Comparison of ENCODE assay signal across 18 mouse cellular contexts in the genomic region with DNA sequence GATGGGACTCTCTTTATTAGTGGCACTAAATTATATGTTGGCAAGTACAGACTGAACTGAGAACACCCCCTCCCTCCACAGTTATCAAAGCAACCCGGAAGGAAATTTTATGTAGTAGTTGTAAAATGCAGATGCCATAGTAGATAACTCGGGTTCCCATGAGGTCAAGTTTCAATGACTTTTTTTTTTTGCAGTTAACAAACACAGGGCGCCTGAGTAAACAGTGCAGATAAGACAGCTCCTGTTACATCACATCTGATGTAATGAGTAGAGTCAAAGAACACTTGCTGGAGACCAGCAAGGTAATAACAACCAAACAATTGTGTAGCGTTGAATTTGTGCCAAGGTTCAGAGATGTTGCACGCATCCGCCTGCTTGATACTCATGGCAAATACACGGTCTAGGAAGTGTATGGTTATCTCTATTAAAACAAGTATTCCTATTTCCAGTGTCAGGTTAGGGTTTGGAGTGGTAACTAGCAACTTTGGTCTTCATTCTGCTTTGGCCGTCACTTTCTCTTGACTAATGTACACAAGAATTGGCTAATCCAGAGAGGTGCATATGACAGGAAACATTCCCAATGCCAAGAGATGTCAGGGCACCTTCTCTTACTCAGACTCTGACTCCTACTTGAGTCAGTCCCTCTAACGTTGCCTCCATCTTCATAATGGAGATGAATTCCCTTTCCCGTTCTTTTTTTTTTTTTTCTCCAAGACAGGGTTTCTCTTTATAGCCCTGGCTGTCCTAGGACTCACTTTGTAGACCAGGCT.
DNase-seq lines count a peak whose midpoint lies in the region; ATAC-seq and TF ChIP-seq lines count a peak whose summit lies in the region.
"Had no signal": no experiment of that assay in that cellular context is flagged by ENCODE, and none has a peak within 500 bp of the region (broad histone marks: within the 10 kb centered on the region; RNA-seq: fewer than 3 reads in every experiment).

No protein-coding gene starts in this region.

- peak; percentile 54 for ATAC-seq in lung, postnatal 0 days
- peak; percentile 35 for ATAC-seq in inflammation-experienced regulatory T-cells, adult 6 months
- peak; percentile 52; the same call in 1 of the 2 replicates for ATAC-seq in liver, embryonic 14.5 days (ENCODE audit: insufficient read depth)
- ATAC-seq: forebrain, embryonic 13.5 days; midbrain, embryonic 16.5 days had no signal

- H3K9ac ChIP-seq in lung, postnatal 0 days (replicated peaks; ENCODE audit: low read depth) = no peak overlapping the region
- H3K9ac ChIP-seq in liver, embryonic 14.5 days (replicated peaks) = no peak overlapping the region
- H3K9ac ChIP-seq: embryonic facial prominence, embryonic 15.5 days; forebrain, embryonic 13.5 days; heart, embryonic 12.5 days; lung, embryonic 15.5 days; neural tube, embryonic 13.5 days had no signal

- H3K4me1 ChIP-seq in lung, postnatal 0 days (ENCODE audit: insufficient read depth, low read depth, low read length) = no peaks in the 10 kb centered on the region
- peaks cover 0 to 2% of the 10 kb centered on the region in 2 experiments; a peak in 1 of 4 replicates for H3K4me1 ChIP-seq in liver, embryonic 14.5 days (replicated peaks; ENCODE audit: control insufficient read depth in 2 of 2, insufficient read depth in 2 of 2, low read length in 1 of 2)
- H3K4me1 ChIP-seq in midbrain, embryonic 10.5 days = no peaks in the 10 kb centered on the region
- H3K4me1 ChIP-seq: embryonic facial prominence, embryonic 15.5 days; forebrain, embryonic 13.5 days; heart, embryonic 12.5 days; lung, embryonic 15.5 days; neural tube, embryonic 13.5 days had no signal

- peak; percentile 90 for TF ChIP-seq EP300 in lung, postnatal 0 days (IDR thresholded peaks at IDR 0.05)
- TF ChIP-seq EP300 in liver, embryonic 14.5 days (IDR thresholded peaks at IDR 0.05; ENCODE audit: low read depth) = 0 out of 2 replicates have a peak, but pooled peaks have one; percentile 19

- no peaks in the 10 kb centered on the region for H3K36me3 ChIP-seq in lung, postnatal 0 days (ENCODE audit: insufficient read depth, low read length)
- H3K36me3 ChIP-seq in liver, embryonic 14.5 days (replicated peaks; ENCODE audit: control insufficient read depth, insufficient read depth, low read depth) = no peaks in the 10 kb centered on the region
- H3K36me3 ChIP-seq in midbrain, embryonic 10.5 days = no peaks in the 10 kb centered on the region
- H3K36me3 ChIP-seq: embryonic facial prominence, embryonic 15.5 days; heart, embryonic 12.5 days; lung, embryonic 15.5 days; neural tube, embryonic 13.5 days had no signal

- H3K27me3 ChIP-seq in lung, postnatal 0 days (replicated peaks; ENCODE audit: insufficient read depth, low read length) = no peaks in the 10 kb centered on the region
- H3K27me3 ChIP-seq in liver, embryonic 14.5 days (ENCODE audit: control insufficient read depth, insufficient read depth, low read length) = no peaks in the 10 kb centered on the region
- H3K27me3 ChIP-seq in midbrain, embryonic 10.5 days (ENCODE audit: low read depth, poor library complexity, severe bottlenecking) = no peaks in the 10 kb centered on the region
- H3K27me3 ChIP-seq: embryonic facial prominence, embryonic 15.5 days; forebrain, embryonic 13.5 days; heart, embryonic 12.5 days; lung, embryonic 15.5 days; neural tube, embryonic 13.5 days had no signal

- no peak overlapping the region for H3K4me2 ChIP-seq in lung, postnatal 0 days (replicated peaks; ENCODE audit: low read depth, low read length)
- H3K4me2 ChIP-seq in liver, embryonic 14.5 days (ENCODE audit: low read depth) = no peak overlapping the region
- H3K4me2 ChIP-seq: embryonic facial prominence, embryonic 15.5 days; forebrain, embryonic 13.5 days; heart, embryonic 12.5 days; lung, embryonic 15.5 days; neural tube, embryonic 13.5 days had no signal

- no peak overlapping the region for H3K27ac ChIP-seq in lung, postnatal 0 days (ENCODE audit: low read length)
- no peak overlapping the region for H3K27ac ChIP-seq in liver, embryonic 14.5 days
- H3K27ac ChIP-seq in midbrain, embryonic 10.5 days (replicated peaks) = no peak overlapping the region
- H3K27ac ChIP-seq: embryonic facial prominence, embryonic 15.5 days; forebrain, embryonic 13.5 days; lung, embryonic 15.5 days; neural tube, embryonic 13.5 days had no signal

- no peaks in the 10 kb centered on the region for H3K9me3 ChIP-seq in lung, postnatal 0 days (ENCODE audit: low read length)
- H3K9me3 ChIP-seq in liver, embryonic 14.5 days (ENCODE audit: control insufficient read depth, low read length) = no peaks in the 10 kb centered on the region
- no peaks in the 10 kb centered on the region for H3K9me3 ChIP-seq in midbrain, embryonic 10.5 days (replicated peaks)
- H3K9me3 ChIP-seq: embryonic facial prominence, embryonic 15.5 days; forebrain, embryonic 13.5 days; heart, embryonic 12.5 days; lung, embryonic 15.5 days; neural tube, embryonic 13.5 days had no signal

- H3K4me3 ChIP-seq in lung, postnatal 0 days (ENCODE audit: low read depth, low read length) = no peak overlapping the region
- no peak overlapping the region for H3K4me3 ChIP-seq in liver, embryonic 14.5 days (ENCODE audit: insufficient read depth in 1 of 2, low read depth in 2 of 2, low read length in 2 of 2)
- H3K4me3 ChIP-seq in midbrain, embryonic 10.5 days = no peak overlapping the region
- H3K4me3 ChIP-seq: embryonic facial prominence, embryonic 15.5 days; forebrain, embryonic 13.5 days; heart, embryonic 12.5 days; lung, embryonic 15.5 days; neural tube, embryonic 13.5 days had no signal

- DNase-seq in lung, postnatal 0 days (ENCODE audit: low spot score) = peak; percentile 21
- no peak for DNase-seq in lung, postnatal 14 days
- peak; percentile 15 to 22 (median 22) for DNase-seq in liver, embryonic 14.5 days (ENCODE audit: low read depth in 3 of 3, low spot score in 3 of 3)
- DNase-seq in yolk sac, embryonic 10.5 days (ENCODE audit: low spot score) = peak; percentile 47
- DNase-seq in midbrain, embryonic 10.5 days (ENCODE audit: low spot score) = no peak
- no peak for DNase-seq in frontal cortex, postnatal 14 days (ENCODE audit: low spot score in 2 of 2)
- DNase-seq: adrenal gland, postnatal 25 days; cerebellum, postnatal 36 days; gastrocnemius, postnatal 10 days; kidney, postnatal 36 days; right cerebral cortex, adult 18-20 months had no signal

- WGBS in lung, postnatal 0 days = 37% methylated on average over 10 of the region's 10 CpGs
- 51% methylated on average over 10 of the region's 10 CpGs for WGBS in liver, embryonic 14.5 days (ENCODE audit: insufficient replicate concordance)
- WGBS in midbrain, embryonic 10.5 days = 89% methylated on average over 10 of the region's 10 CpGs

- no peak for TF ChIP-seq CTCF in lung, postnatal 0 days (IDR thresholded peaks at IDR 0.05)
- no peak for TF ChIP-seq CTCF in liver, embryonic 14.5 days (IDR thresholded peaks at IDR 0.05; ENCODE audit: low read depth)

Comparison
In these comparisons a context has a peak if more than half of its experiments do, and no peak if none do; other contexts are left out.
1. DNase-seq: peak in lung, postnatal 0 days (single experiment), liver, embryonic 14.5 days (3 of 3) and yolk sac, embryonic 10.5 days (single experiment); none in lung, postnatal 14 days (single experiment), midbrain, embryonic 10.5 days (single experiment) and frontal cortex, postnatal 14 days (0 of 2).
2. Peak in every context shown above with its lines, with median percentiles within 50 percentile points of each other: ATAC-seq.